Mouse (Mus musculus) frontal cortex, postnatal 10 days (tissue): ENCODE measurements around the gene Eps8l1.
A peak's percentile ranks its signal among the peaks of the same experiment; 100 is the strongest.

ENCODE experiments used
- DNase-seq, 2 experiments: peaks; one replicate each; pipeline ENCODE4 v3.0.0; 2022; ENCODE audit warnings: low spot score in 2 of 2, mixed read lengths in 1 of 2

Gene Eps8l1

DNA sequence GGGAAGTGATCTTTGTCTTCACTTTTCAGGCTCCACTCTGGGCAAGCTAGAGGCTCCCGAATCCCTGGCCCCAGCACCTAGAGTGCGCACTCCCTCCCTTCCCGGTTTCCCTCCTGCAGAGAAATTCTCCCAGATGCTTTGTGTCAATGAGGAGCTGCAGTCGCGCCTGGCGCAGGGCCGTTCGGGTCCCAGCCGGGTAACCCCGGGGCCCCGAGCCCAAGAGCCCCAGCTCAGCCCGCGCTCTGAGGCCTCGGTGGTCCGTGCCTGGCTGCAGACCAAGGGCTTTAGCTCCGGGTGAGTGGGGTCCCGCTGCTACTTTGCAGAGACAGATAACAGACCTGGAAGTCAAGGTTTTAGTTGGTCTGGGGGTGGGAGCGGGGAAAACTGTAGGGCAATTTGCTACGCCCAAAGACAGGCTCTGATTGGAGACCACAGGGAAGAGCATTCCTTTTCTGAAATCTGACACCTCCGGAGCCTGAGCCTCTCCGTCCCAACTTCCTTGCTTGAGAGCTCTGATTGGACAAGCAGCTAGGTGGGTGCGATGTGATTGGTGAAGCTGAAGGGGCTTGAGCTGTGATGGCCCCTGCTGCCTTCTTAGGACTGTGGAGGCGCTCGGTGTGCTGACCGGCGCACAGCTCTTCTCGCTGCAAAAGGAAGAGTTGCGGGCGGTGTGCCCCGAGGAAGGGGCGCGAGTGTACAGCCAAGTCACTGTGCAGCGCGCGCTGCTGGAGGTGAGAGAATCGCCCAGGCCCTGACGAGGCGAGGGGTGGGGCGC, 17.7 kb downstream of the Eps8l1 start:
- peak; percentile 64 to 72 for DNase-seq

DNA sequence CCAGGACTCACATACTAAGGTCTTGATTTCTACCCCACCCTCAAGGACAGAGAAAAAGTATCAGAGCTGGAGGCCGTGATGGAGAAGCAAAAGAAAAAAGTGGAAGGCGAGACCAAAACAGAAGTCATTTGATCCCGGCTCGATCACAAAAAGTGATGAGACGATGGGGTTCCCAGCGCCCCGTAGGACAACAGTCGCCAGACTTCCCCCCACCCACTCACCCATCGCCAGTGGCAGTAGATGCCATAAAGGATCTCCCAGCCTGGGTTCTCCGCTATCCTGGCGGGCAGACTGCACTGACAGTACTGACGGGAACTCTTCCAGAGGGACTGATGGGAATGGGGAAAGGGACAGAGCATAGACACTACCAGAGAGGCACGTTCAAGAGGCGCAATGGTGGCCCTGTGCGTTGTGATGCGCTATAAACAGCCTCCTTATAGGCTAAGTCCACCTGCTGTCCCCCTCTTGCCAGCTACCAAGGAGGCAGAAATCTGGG, 18.4 kb downstream of the Eps8l1 start:
- no peak for DNase-seq

DNA sequence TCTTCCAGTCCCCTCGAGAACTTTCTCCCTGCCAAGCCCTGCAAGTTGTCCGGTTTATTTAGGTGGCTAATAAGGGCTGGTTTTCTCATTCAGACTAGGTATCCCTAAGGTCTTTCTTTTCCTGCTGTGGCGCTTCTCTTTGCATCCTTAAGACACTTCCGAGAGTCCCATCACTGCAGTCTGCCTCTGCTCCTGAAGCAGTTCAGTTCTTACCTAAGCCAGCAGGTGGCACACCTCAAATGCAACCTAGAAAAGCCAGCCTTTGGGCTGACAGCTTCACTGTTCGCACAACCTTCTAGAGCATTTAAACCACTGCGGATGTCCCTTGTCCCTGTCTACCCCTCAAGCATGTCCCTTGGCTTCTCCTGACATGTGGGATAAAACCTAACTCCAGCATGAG, 19.2 kb downstream of the Eps8l1 start:
- DNase-seq: no peak

DNA sequence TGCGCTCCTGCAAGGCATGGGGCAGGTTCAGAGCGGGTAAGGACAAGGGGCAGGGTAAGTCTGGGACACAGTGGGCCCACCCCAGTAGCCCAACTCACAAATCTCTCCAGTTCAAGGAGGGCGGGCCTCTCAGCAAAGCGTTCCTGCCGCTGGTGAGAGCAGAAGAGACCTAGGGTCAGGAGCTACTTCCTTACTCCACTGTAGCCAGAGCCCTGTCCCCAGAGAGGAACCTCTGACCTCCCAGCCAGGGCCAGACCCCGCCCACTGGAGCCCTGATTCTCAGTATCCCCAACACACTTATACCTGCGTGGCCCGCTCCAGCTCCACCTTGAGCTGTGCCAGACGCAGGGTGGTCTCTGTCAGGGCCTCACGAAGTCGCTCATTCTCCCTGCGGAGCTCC, 21.8 kb downstream of the Eps8l1 start:
- DNase-seq: no peak

DNA sequence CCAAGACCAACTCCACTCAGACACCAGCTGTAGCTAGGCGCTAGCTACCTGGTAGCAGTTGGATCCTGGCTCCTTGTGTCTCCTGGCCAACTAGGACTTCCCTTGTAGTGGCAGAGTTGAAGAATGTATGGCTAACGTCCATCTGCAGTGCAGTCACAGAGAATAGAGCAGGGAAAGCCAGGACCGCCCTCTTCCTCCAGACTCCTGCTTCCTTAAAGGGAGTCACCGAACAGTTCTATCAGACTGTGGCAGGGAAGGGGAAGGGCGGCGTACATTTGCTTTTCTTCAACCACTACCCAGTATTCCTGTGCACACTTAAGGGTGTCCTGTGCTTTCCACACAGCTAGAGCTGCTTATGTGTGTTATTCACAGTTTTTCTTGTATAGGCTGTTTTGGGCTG, 30.8 kb downstream of the Eps8l1 start:
- DNase-seq: no peak

DNA sequence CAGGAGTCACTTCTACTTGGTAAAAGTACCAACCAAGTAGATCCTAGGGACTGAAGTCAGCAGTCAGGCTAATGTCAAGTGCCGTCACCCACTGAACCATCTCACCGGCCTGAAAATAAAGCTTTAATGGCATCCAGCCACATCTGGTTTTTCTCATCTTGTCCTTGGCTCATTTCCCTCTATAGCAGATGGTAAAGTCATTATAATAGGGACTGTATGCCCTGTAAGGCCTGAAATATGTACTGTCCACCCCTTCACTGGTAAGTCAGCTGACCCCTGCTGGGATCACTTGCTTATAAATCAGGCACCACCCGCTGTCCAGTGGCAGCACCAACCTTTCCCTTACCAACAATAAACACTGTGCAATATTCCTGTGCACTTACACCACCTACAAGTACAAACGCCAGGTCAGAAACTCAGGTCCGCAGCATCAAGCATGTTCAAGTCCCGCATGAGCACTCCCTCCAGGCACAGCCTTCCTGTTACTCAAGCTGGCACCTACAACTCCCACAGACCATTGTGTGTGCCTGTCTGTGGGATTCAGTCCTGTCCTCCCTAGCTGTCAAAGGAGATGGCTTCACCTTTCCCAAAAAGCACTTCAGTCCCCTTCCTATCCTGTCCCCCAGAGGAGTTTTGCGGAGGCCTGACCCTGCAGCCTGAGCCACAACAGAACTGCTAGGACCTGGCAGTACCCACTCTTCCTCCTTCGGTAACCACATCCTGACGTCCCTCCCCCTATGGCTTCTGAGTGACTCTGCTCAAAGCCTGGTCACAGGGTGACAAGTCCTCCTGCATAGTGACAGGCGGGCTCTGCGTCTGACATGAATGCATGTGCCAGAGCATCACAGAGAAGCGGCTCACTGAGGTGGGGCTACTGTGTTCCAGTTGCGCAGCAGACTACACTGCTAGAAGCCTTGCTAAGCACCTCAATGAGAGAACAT, 32.1 kb downstream of the Eps8l1 start:
- no peak for DNase-seq

DNA sequence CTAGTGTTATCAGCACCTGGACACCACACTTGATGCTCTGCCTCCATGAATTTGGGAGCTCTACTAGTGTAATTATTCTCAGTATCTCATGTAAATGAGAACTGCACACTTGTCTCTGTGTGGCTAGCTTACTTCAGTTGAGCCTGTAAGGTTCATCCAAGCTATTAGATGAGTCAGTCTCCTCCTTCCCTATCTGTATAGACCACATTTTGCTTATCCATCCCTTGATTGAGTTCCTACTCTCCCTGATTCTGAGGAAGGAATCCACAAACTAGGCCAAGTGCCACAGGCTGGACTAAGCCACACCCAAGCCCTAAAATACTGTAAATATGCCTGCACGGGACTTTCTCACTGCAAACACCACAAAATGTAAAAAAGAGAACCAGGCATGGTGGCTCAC, 33.5 kb downstream of the Eps8l1 start:
- no peak for DNase-seq

DNA sequence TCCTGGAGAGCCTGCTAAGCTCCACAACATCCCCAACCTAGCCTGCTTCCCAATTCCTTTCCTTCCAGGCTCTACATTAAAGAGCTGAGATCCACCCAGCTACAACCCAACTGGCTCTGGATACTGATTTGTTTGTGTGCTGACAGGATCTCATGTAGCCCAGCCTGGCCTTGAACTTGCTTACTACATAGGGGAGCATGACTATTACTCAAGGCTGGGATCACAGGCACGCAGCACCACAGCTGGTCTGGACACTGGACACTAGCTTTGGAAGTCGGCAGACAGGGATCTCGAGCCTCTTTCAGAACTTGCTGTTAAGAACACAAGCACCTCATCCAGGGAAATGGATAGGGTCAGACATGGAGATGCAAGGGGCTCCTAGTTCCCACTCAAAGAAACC, 36.0 kb downstream of the Eps8l1 start:
- DNase-seq: no peak

DNA sequence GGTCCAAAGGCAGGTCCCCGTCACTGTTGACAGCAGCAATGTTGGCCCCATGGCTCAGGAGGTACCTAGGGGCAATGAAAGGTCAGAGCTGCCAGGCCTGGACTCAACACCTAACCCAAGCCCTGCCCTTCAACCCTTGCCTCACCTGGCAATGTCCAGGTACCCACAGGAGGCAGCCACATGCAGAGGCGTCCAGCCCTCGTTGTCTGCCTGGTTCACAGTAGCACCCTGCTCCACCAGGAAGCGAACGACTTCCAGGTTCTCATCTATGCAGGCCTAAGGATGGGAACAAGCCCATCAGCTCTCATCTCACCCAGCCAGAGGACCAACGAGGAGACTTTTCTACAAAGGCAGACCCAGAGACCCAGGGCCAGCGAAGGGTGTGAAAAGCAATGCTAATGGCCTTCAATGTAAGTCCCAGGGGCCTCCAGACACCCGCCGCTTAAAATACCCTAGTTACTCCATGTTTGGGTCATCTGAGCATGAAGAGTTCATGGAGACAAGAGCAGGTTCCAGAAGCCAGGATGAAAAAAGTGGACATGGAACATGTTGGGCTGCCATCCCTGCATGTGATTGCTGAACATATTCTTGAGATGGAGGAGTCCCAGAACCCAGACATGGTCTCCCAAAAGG, 36.9 kb downstream of the Eps8l1 start:
- no peak for DNase-seq

DNA sequence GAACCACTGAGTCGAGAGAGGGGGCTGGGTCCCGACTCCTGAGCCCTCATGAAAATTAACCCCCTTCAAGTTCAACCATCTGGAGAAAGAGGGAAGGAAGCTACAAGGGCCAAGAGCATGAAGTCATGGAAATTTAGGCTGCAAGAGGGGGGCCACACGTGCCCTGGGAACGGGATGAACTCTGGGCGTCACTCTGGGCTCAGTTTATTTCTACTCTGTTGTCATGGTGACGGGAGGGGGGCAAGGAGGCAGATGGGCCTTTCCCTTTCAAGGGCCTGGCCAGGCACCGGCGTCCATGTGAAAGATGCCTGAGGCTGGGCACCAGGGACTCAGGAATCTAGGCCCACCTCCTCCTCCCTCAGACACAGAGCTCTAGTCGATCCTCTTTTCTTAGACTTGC, 37.8 kb downstream of the Eps8l1 start:
- DNase-seq: peak; percentile 43 to 60

DNA sequence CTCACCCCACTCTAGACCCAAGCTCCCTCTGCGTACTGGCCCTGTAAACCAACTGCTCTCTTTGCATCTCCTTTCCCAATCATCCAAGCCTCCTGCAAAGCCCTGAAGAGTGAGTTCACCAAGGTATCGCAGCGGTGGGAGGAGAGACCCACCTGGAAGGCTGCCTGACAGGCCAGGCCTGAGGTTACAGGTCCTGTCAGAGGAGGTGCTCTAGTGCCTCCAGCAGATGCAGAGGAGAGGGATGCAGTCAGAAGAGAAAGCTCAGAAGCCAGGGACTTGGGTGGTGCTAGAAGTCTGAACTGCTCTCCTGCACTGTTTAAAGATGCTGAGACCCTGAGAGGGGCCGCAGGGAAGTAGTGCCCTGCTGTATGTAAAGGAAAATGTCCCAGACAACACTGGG, 38.6 kb downstream of the Eps8l1 start:
- no peak for DNase-seq

DNA sequence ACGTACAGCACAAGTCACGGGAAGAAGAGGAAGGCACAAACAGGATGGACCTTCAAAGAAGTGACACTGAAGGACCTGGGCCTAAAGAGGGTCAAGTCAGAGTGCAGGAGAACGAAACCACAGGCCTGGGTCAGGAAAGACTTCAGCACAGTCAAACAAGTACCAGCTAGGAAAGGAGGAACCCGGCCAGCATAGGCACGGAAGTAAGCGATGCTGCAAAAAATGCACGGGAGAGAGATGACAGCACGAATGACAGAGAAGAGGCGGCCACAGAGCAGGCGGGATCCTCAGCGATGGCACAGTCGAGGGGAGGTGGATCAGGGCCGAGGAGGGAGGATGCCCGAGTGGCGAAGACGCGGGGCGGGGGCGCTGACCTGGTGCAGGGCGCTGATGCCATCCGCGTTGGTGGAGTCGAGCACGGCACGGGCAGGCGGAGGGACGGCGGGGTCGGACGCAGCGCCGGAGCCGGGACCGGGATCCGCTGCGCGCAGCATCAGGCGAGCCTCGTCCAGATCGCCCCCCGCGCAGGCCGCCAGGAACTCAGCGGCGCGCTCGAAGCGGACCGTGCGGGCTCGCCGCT, 40.5 kb downstream of the Eps8l1 start:
- DNase-seq: peak; percentile 43 to 61

DNA sequence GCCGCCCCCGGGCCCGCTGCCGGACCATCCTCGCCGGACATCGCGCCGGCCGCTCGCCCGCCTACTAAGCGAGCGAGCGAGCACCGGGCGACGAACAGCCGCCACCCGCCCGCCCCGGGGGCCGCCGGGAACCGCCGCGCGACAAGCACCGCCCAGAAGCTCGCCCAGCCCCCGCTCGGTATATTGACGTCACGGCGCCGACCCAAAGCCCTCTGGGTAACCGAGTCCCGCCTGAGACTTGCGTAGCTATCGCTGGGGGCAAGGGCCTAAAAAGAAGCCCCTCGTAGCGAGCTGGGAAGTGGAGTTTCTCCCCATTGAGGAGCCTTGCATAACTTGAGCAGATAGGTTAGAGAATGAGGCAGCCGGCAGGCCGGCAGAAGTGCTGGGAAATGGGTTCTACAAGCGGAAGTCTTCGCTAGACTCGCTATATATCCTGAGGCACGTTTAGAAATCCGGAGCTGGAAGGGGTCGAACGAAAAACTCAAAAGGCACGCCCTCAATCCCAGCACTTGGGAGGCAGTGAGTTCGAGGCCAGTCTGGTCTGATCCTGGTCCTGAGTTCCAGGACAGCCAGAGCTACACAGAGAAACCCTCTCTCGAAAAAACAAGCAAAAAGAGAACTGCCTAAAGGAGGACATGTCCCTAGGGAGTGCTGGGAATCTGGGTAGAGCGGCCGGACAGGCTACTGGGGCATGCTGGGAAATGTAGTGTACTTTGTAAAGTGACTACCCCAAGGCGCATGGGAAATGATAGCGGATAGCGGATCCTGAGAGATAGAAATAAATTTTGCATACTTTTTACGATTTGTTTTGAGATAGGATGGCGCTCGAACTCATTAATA, 41.3 kb downstream of the Eps8l1 start, which contains the start of gene Ppp1r12c:
Gene Ppp1r12c (minus strand): TSS at position 123 of the 840 bp plus-strand sequence.
- peak; percentile 90 to 96 for DNase-seq

DNA sequence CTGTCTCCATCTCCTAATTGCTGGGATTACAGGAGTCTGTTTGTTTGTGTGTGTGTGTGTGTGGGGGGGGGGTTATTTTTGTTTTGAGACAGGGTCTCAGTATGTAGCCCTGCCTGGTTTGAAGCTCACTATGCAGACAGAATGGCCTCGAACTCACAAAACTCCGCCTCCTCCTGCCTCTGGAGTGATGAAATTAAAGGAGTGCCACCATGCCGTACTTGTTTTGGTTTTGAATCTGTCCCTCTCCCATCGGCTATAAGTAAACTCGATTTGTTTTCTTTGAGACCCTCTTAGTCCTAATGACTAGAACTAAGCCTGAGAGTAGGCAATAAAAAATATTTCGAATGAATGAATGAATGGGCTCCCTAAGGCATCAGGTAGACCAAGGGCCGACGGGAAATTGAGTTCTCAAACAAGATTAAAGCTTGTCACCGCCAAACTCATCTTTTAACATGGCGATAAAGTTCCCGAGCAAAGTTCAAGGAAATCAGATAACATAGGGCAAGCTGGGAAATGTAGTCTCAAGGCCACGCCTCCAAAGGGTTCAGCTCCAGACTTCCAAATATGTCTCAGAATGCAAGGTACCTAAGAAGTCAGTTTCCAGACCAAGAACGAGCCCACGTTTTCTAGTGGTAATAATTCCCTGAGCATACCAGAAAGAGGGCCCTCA, 42.1 kb downstream of the Eps8l1 start:
- DNase-seq: no peak

DNA sequence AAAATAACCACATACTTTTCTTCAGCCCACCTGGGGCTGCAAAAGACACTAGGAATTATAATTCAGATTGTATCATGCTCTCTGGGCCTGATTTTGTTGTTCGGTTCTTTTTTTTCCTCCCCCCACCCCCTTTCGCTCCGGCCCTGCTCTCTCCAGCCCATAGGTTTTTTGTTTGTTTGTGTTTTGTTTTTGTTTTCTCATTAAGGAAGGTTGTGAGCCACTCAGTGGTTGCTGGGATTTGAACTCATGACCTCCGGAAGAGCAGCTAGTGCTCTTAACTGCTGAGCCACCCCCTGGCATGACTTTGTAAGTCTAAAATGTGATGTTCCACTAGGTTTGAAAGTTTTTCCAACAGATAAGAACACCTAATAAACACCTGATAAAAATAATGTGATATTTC, 42.6 kb downstream of the Eps8l1 start:
- no peak for DNase-seq

DNA sequence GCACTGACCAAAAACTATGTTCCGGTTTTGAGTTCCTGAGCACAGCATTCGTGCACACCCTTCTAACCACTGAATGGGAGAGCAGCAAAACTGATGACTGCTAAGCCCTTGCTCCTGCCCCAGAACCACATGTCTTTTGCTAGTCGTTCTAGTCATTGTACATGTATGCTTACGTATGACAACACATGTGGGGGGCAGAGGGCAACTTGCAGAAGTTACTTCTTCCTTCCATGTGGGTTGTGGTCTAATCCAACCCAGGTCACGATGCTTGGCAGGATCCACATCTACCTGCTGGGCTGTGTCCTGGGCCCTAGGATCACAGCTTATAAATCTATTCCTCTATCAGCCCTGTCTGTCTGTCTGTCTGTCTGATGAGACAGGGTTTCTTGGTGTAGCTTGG, 43.4 kb downstream of the Eps8l1 start:
- DNase-seq: no peak

DNA sequence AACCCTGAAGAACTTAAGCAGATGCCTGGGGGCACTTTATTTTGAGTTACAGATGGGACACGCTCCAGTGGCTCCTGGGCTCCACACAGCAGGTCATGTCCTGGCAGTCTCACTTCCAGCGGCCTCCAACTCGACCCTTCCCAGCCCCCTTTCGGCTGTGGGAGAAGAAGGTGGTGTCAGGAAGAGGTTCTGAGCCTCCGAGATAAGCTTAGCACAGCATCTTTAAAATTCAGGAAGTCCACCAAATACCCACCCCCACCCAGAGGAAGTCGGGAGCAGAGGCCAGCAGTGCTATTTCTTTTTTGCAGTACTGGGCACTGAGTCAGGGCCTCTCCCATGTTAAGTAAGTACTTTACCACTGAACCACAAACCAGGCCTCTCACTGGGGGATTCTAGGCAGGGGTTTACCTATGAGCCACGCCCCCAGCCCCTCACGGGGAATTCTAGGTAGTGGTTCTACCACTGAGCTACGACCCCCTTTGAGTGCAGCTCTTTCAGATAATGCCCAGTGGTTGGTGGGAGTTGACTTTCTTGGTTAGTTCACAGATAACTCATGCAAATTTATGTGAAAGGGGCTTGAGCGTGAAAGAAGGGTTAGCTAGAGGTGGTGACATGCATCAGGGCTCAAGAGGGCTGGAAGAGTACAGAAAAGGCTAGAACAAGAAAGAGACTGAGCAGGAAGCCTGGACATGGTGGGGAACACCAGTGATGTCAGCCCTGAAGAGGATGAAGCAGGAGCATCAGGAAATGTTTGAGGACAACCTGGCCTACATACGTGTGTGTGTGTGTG, 44.4 kb downstream of the Eps8l1 start:
- DNase-seq: no peak

DNA sequence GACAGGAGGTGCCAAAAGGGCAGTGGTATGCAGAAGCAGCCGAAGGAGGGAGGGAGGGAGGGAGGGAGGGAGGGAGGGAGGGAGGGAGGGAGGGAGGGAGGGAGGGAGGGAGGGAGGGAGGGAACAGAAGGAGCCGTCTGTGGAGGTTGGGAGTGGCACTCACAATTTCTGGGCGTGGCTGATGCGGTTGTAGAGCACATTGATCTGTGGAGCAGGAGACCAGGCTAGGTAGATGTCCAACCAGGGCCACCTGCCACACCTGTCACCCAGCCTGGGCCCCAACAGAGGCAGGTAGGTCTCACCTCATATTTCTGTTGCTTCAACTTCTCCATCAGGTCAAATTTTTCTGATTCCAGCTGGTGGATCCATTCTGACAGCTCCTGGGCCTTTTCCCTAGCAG, 46.7 kb downstream of the Eps8l1 start:
- no peak for DNase-seq

DNA sequence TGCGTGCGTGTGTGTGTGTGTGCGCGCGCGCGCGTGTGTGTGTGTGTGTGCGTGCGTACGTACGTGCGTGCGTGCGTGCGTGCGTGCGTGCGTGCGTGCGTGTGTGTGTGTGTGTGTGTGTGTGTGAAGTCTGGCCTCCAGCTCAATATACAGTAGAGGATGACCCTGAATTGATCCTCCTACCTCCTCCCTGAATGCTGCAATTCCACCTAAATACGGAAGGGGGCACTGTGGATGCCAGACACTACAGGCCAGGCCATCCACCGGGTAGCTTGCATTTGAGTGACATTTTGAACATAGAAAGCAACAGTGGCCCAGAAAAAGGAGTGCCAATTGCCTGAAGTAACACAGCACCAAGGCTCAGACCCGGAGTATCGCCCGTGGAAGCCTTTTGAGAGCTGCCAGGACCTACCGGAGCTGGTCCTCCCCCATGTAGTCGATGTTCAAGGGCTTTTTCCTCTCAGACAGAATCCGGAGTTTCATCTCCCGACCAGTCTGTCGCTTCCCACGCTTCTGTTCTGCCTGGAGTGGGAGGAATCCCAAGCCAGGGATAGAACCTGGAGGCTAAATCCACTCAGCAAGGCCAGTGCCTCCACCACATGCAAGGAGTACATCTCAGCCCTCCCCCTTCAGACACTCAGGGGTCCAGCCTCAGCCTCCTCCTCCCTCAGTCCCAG, 47.7 kb downstream of the Eps8l1 start:
- no peak for DNase-seq
